Mouse (Mus musculus): ENCODE measurements around the gene Slc23a2.

Slc23a2 gene

GRCm38 (mm10) chr2:132024028-132024427 is 120.9 kb downstream of the Slc23a2 start:
- no peak for DNase-seq (ENCODE audit: extremely low spot score, low read depth, low spot score)

GRCm38 (mm10) chr2:132022621-132023020 is 122.3 kb downstream of the Slc23a2 start:
- DNase-seq (ENCODE audit: extremely low spot score, low read depth, low spot score), result no peak

GRCm38 (mm10) chr2:132021616-132022015 is 123.3 kb downstream of the Slc23a2 start:
- no peak for DNase-seq (ENCODE audit: extremely low spot score, low read depth, low spot score)

- no peak for DNase-seq (ENCODE audit: extremely low spot score, low read depth, low spot score)
Observed at GRCm38 (mm10) chr2:132020991-132021541, 123.8 kb downstream of the Slc23a2 start.

- DNase-seq (ENCODE audit: extremely low spot score, low read depth, low spot score), result no peak
Observed at GRCm38 (mm10) chr2:132020420-132020819, 124.5 kb downstream of the Slc23a2 start.

- no peak for DNase-seq (ENCODE audit: extremely low spot score, low read depth, low spot score)
Observed at GRCm38 (mm10) chr2:132019372-132019811, 125.5 kb downstream of the Slc23a2 start.

GRCm38 (mm10) chr2:132018156-132018555 is 126.8 kb downstream of the Slc23a2 start:
- no peak for DNase-seq (ENCODE audit: extremely low spot score, low read depth, low spot score)

GRCm38 (mm10) chr2:132017611-132018010 is 127.3 kb downstream of the Slc23a2 start:
- DNase-seq (ENCODE audit: extremely low spot score, low read depth, low spot score), result no peak

GRCm38 (mm10) chr2:132016034-132016433 is 128.9 kb downstream of the Slc23a2 start:
- DNase-seq (ENCODE audit: extremely low spot score, low read depth, low spot score), result no peak

GRCm38 (mm10) chr2:132013152-132013551 is 131.8 kb downstream of the Slc23a2 start:
- no peak for DNase-seq (ENCODE audit: extremely low spot score, low read depth, low spot score)

- no peak for DNase-seq (ENCODE audit: extremely low spot score, low read depth, low spot score)
Observed at GRCm38 (mm10) chr2:132010781-132011180, 134.1 kb downstream of the Slc23a2 start.

GRCm38 (mm10) chr2:132008186-132008585 is 136.7 kb downstream of the Slc23a2 start:
- DNase-seq (ENCODE audit: extremely low spot score, low read depth, low spot score), result no peak

- no peak for DNase-seq (ENCODE audit: extremely low spot score, low read depth, low spot score)
Observed at GRCm38 (mm10) chr2:132007475-132007819, 137.5 kb downstream of the Slc23a2 start.

- DNase-seq (ENCODE audit: extremely low spot score, low read depth, low spot score), result no peak
Observed at GRCm38 (mm10) chr2:132006561-132007474, 138.1 kb downstream of the Slc23a2 start.

- no peak for DNase-seq (ENCODE audit: extremely low spot score, low read depth, low spot score)
Observed at GRCm38 (mm10) chr2:132005445-132005844, 139.5 kb downstream of the Slc23a2 start.

GRCm38 (mm10) chr2:132004495-132005136 is 140.3 kb downstream of the Slc23a2 start:
- DNase-seq (ENCODE audit: extremely low spot score, low read depth, low spot score), result no peak

GRCm38 (mm10) chr2:132003916-132004315 is 141.0 kb downstream of the Slc23a2 start:
- no peak for DNase-seq (ENCODE audit: extremely low spot score, low read depth, low spot score)

Data from hindlimb bud, embryonic 11.5 days (tissue).